Mouse (Mus musculus) midbrain, embryonic 16.5 days (tissue): ENCODE data around the gene Nup210. TPM values are rescaled to one million over a fixed set of nuclear protein-coding genes. Genes with fewer than 3 reads are reported as not detected.
"Not testable (repeated sequence)": the region's sequence is repeated elsewhere in the genome, so short reads cannot be mapped to it uniquely, and the experiment has no call there.

Experiments
- ATAC-seq: fragments of 200-750 bp; cut with Nextera tagmentation; 2 replicates; pipeline ENCODE4 v1.8.0; 2017; ENCODE audit warnings: moderate TSS enrichment
- H3K27ac ChIP-seq: fragments of 300-500 bp; sonication (generic); 2 replicates; pipeline ENCODE4 v1.5.1; 2014; ENCODE audit warnings: mild to moderate bottlenecking, low read length, mixed read lengths
- H3K27me3 ChIP-seq: fragments of 300-500 bp; sonication (generic); 2 replicates; pipeline ENCODE4 v1.6.1; 2014; ENCODE audit warnings: low read depth, low read length, mixed read lengths; ENCODE audit not compliant: control insufficient read depth, insufficient read depth
- H3K36me3 ChIP-seq: fragments of 300-500 bp; sonication (generic); 2 replicates; pipeline ENCODE4 v1.6.1; 2014; ENCODE audit warnings: mild to moderate bottlenecking, low read length, moderate library complexity, mixed read lengths; ENCODE audit not compliant: control insufficient read depth, insufficient read depth
- H3K4me1 ChIP-seq: fragments of 300-500 bp; sonication (generic); 2 replicates; pipeline ENCODE4 v1.6.1; 2014; ENCODE audit warnings: mild to moderate bottlenecking, low read length, mixed read lengths; ENCODE audit not compliant: control insufficient read depth, insufficient read depth
- H3K4me2 ChIP-seq: fragments of 300-500 bp; sonication (generic); 2 replicates; pipeline ENCODE4 v1.6.1; 2014; ENCODE audit warnings: mild to moderate bottlenecking, low read length, mixed read lengths
- H3K4me3 ChIP-seq: fragments of 300-500 bp; sonication (generic); 2 replicates; pipeline ENCODE4 v1.5.1; 2014; ENCODE audit warnings: low read depth, mild to moderate bottlenecking, low read length, moderate library complexity, mixed read lengths
- H3K9ac ChIP-seq: fragments of 300-500 bp; sonication (generic); 2 replicates; pipeline ENCODE4 v1.6.1; 2014; ENCODE audit warnings: low read depth, low read length, mixed read lengths
- H3K9me3 ChIP-seq: fragments of 300-500 bp; sonication (generic); replicated peaks from 2 replicates; pipeline ENCODE4 v1.6.1; 2014; ENCODE audit warnings: mild to moderate bottlenecking, low read length, mixed read lengths; ENCODE audit not compliant: control insufficient read depth, poor library complexity, severe bottlenecking
- WGBS: fragments of 180-500 bp; shearing (Covaris S2); extraction: QIAGEN DNeasy Blood & Tissue Kit; methylation state at CpG from one replicate; pipeline ENCODE4 v1.1.7; 2014; 5-methylcytosine and 5-hydroxymethylcytosine counted together
- polyA plus RNA-seq: library from polyadenylated mRNA; unstranded; fragments of >200 nt; fragmentation: Nextera tagmentation; extraction: Ambion mirVana; gene quantifications from 2 replicates; pipeline ENCODE4 v1.2.1, GENCODE M21; 2015

The Nup210 gene
- polyA plus RNA-seq, 1 experiment from 2014 or later = 20.7 TPM

DNA sequence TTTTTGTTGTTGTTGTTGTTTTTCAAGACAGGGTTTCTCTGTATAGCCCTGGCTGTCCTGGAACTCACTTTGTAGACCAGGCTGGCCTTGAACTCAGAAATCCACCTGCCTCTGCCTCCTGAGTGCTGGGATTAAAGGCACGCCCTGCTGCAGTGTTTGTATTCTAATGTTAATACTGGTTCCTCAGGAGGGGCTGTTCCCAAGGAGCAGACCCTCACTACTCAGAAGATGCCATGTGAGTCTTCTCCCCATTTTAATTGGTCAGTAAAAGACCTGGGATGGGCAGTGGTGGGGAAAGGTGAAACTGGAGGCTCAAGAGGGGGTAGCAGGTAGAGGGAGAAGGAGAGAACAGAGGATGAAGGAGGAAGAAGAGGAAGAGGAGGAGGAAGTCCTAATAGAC, 13.2 kb downstream of the Nup210 start:
- H3K36me3 ChIP-seq, H3K4me2 ChIP-seq, H3K4me3 ChIP-seq, H3K9me3 ChIP-seq, ATAC-seq, H3K27ac ChIP-seq, H3K27me3 ChIP-seq, H3K9ac ChIP-seq, H3K4me1 ChIP-seq: not testable (repeated sequence)
- WGBS = 85% methylated on average over 1 of the region's 1 CpGs

DNA sequence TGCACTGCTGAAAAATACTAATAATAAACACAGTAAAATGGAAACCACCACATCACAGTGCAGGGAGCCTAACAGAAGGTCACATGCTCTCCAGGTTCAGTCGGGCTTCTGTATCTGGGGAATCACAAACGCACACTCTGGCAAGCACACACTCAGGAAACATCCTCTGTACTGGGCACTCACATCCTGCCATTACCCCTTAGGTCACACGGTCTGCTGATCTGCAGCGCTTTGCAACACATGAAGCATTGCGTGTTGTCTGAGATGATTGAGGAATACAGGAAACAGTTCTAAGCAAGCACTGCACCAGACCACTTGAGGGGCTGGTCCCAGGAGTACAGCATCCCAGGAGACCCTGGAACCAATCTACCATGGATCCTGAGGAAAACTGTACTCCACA, 16.0 kb downstream of the Nup210 start:
- no peak overlapping the region for H3K27ac ChIP-seq
- H3K9me3 ChIP-seq = no peaks in the 10 kb centered on the region
- WGBS = 92% methylated on average over 5 of the region's 5 CpGs
- no peak overlapping the region for H3K4me2 ChIP-seq
- no peak overlapping the region for H3K4me3 ChIP-seq
- peaks cover 3% of the 10 kb centered on the region; the same call in 1 of the 2 replicates for H3K36me3 ChIP-seq
- no peaks in the 10 kb centered on the region for H3K27me3 ChIP-seq
- no peak for ATAC-seq
- no peak overlapping the region for H3K9ac ChIP-seq
- H3K4me1 ChIP-seq = no peaks in the 10 kb centered on the region

DNA sequence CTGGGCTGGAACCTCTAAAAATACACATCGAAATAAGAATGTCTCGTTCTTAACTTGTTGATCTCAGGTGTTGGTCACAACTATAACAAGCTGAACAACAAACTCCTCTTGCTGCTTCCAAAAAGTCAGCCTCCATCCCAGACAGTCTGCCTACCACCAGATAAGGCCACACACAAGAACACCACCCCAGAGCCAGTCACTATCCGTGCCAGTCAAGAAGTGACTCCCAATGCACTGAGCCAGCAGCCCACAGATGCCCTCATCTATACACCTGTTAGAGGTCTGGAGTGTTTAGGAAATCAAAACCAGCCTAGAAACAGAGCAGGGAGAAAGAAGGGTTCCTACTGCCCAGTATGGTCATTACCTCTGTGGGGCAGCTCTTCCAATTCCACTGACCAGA, 18.8 kb downstream of the Nup210 start:
- no peak overlapping the region for H3K4me3 ChIP-seq
- H3K4me2 ChIP-seq = no peak overlapping the region
- no peak for ATAC-seq
- no peak overlapping the region for H3K27ac ChIP-seq
- no peaks in the 10 kb centered on the region for H3K9me3 ChIP-seq
- H3K36me3 ChIP-seq = peaks cover 5% of the 10 kb centered on the region; the same call in 1 of the 2 replicates
- no peak overlapping the region for H3K9ac ChIP-seq
- no peaks in the 10 kb centered on the region for H3K4me1 ChIP-seq
- H3K27me3 ChIP-seq = no peaks in the 10 kb centered on the region
- 96% methylated on average over 3 of the region's 3 CpGs for WGBS

DNA sequence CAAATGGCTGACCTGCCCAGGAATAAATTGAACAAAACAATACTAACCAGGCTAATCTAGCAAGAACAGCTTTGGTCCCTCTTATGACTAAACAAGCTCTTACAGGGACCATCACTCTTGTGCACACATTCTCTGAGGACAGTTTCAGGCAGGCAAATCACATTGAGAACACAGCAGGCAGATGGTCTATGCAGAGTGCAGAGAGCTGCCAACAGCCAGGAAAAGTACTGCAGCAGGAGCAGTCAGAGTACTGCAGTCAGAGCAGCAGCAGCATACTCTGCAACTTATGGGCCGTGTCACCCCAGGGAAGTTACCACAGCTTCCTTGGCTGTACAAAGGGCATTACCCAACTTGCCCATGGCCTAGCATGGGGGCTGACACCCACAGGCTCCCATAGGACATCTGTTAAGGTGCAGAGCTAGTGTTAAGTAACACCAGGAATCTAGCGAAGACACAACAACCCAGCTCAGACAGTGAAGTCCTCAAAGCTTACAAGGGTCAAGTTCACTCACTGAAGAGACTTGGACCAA, 21.5 kb downstream of the Nup210 start:
- no peaks in the 10 kb centered on the region for H3K27me3 ChIP-seq
- no peaks in the 10 kb centered on the region for H3K9me3 ChIP-seq
- no peak overlapping the region for H3K9ac ChIP-seq
- ATAC-seq = no peak
- WGBS = 84% methylated on average over 2 of the region's 2 CpGs
- H3K4me3 ChIP-seq = no peak overlapping the region
- no peak overlapping the region for H3K4me2 ChIP-seq
- H3K4me1 ChIP-seq = no peaks in the 10 kb centered on the region
- H3K36me3 ChIP-seq = peaks cover 8% of the 10 kb centered on the region; the same call in 1 of the 2 replicates
- no peak overlapping the region for H3K27ac ChIP-seq

DNA sequence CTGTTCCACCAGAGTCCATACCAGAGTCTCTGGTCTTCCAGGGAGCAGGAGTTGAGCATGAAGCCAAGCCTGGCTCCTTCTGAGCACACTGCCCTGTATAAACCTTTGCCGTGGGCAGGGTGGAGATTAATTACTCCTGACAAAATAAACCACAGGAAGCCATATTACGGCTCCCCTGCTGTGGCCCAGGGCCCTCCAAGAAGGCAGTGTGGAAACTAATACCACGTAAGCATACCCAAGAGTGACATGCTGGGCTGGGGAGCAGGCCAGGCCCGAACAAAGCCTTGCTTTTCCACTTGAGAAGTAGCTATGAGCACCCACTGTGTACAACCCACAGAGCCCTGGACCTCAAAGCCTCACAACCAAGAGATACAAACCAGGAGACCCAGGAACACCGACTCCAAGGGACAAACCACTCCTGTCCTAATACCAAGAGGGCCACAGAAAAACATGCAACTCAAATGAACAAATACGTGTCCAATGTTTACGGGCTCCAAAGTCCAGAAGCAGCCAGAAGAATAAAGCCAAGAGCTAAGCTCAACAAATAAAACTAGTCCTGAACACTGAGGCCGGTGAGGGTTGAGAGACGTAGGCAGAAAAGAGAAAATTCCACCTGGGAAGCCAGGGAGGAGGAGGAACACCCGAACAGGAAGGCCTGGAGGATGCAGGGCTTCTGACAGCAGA, 24.3 kb downstream of the Nup210 start:
- Histone ChIP-seq H3K27me3 (no peaks in the 10 kb centered on the region), H3K4me2 (no peak overlapping the region), H3K4me3 (no peak overlapping the region), H3K36me3 (peaks cover 12% of the 10 kb centered on the region; the same call in 1 of the 2 replicates), H3K27ac (no peak overlapping the region), H3K9ac (no peak overlapping the region), H3K9me3 (no peaks in the 10 kb centered on the region), H3K4me1 (no peaks in the 10 kb centered on the region)
- WGBS = 84% methylated on average over 10 of the region's 10 CpGs
- no peak for ATAC-seq

DNA sequence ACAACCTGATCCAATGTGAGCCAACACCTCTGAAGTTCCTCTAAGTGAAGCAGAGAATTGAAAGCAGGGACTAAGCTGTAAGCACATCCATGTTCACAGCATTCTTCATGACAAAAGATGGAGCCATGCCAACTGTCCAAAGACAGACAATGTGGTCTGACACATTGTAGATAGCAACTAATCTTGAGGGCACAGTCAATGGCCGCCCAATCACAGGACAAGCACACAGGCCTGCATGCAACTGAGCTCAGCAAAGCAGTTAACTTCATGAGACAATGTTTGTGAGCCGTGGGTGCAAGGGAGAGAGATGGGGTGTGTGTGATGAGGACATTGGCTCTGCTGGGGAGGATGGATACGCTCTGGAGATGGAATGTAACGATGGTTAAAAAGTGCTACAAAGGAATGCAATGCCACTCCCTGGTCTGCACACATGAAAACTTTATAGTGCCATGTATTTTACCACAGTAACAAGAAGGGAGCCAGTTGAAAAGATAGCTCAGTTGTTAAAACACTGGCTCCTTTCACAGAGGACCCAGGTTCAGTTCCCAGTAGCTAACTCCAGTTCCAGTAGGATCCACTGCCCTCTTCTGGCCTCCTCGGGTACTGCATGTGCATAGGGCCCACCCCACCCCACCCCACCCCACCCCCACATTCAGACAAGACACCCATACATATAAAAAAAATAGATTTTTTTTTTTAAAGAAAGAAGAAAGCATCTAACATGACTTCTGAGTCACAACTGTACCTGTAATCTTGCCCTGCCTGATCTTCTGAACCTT, 31.3 kb downstream of the Nup210 start:
- Histone ChIP-seq H3K4me1 (no peaks in the 10 kb centered on the region), H3K4me3 (no peak overlapping the region), H3K4me2 (no peak overlapping the region), H3K36me3 (peaks cover 24% of the 10 kb centered on the region), H3K9ac (no peak overlapping the region), H3K27me3 (no peaks in the 10 kb centered on the region), H3K27ac (no peak overlapping the region), H3K9me3 (no peaks in the 10 kb centered on the region)
- WGBS = 84% methylated on average over 5 of the region's 5 CpGs
- ATAC-seq = no peak

DNA sequence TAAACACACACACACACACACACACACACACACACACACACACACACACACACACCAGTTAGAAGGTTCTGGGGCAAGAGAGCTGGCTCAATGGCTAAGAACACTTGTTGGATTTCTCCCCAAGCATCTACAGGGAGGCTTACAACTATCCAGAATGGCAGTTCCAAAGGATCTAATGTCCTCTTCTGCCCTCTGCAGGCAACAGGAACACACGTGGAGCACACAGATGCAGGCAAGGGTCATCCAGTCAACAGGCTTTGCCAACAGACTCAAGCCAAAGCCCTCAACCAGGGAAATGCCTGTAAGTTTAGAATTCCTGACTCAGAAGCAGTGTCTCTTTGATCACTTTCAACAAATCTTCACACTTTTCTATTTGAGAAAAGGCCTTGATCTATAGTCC, 36.6 kb downstream of the Nup210 start:
- no peak overlapping the region for H3K4me3 ChIP-seq
- H3K27me3 ChIP-seq = no peaks in the 10 kb centered on the region
- no peaks in the 10 kb centered on the region; the same call in 1 of the 2 replicates for H3K4me1 ChIP-seq
- no peak overlapping the region for H3K27ac ChIP-seq
- WGBS = 38% methylated on average over 1 of the region's 1 CpGs
- no peak overlapping the region for H3K9ac ChIP-seq
- peaks cover 24% of the 10 kb centered on the region for H3K36me3 ChIP-seq
- no peak overlapping the region for H3K4me2 ChIP-seq
- no peaks in the 10 kb centered on the region for H3K9me3 ChIP-seq
- ATAC-seq = no peak

DNA sequence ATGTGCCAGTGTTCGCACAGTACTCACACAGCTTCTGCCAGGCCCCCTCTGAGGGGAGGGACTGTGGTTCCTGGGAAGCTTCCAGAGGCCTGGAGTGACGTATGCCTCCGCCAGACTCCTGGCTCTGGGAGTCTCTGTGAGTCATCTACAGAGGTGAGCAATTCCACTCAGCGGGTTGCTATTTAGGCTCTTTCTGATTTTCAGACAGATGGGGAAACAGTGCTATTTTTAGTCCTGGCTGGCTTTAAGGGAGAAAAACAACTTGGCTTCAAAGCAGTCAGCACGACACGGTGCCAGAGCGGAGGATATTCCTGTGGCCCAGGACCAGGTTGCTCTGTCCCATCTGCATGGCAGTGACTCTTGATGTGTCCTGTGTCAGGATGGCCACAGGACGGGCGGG, 40.4 kb downstream of the Nup210 start:
- no peak for ATAC-seq

DNA sequence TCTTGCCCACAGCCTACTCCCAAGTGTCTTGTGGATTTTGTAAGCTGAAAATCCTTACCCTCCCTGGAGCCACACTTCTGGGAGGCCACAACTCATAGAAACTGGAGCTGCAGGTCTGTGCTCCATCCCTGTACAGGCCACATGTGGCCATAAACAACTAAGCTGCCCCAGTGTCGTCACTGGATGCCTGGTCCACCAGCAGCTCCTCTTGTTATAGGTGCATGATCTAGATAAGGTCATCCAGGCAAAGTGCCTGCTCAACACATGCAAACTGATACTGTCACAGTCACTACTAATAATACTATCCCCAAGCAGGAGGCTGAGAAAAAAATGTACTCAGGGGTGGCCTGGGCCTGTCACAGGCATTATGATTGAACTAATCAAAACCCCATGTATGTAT, 48.1 kb downstream of the Nup210 start:
- WGBS = 93% methylated on average over 1 of the region's 1 CpGs
- Histone ChIP-seq H3K4me1 (no peaks in the 10 kb centered on the region), H3K4me3 (no peak overlapping the region), H3K4me2 (no peak overlapping the region), H3K27ac (no peak overlapping the region), H3K27me3 (no peaks in the 10 kb centered on the region), H3K36me3 (peaks cover 30% of the 10 kb centered on the region), H3K9ac (no peak overlapping the region), H3K9me3 (no peaks in the 10 kb centered on the region)
- ATAC-seq = no peak

More for the DNA sequence above, 40.4 kb downstream of the Nup210 start:
- Histone ChIP-seq H3K27me3 (no peaks in the 10 kb centered on the region), H3K27ac (no peak overlapping the region), H3K4me1 (no peaks in the 10 kb centered on the region; the same call in 1 of the 2 replicates), H3K9ac (no peak overlapping the region), H3K36me3 (peaks cover 39% of the 10 kb centered on the region), H3K4me2 (no peak overlapping the region), H3K9me3 (no peaks in the 10 kb centered on the region), H3K4me3 (no peak overlapping the region)
- 83% methylated on average over 9 of the region's 9 CpGs for WGBS
